Mouse (Mus musculus): ENCODE results near the gene Clstn2.

DNA sequence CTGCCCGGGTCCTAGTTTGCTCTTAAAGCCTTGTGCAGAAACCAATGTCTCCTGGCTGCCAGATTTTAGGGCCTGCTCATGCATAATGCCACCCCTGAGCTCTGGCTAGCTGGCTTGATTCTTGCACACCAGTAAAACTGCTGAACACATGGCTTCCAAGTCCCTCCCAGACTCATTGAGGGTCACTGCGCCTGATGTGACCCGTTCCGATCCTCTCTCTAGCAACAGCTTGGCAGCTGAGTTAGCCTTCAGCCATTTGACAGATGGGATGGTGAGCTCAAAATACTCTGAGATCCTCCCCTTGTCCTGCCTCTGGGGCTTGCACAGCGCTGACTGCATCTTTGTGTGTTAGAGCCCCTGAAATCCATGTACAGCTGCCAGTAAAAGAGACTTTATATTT, 430.5 kb downstream of the Clstn2 start:
- no peak for TF ChIP-seq POLR2A (IDR thresholded peaks at IDR 0.05; ENCODE audit: borderline replicate concordance, low read depth, low read length)
- TF ChIP-seq CTCF (IDR thresholded peaks at IDR 0.05; ENCODE audit: low read depth, low read length) = no peak
